Mouse (Mus musculus): ENCODE data around the gene Osbpl8. TPM values are rescaled to one million over a fixed set of nuclear protein-coding genes. Genes with fewer than 3 reads are reported as not detected.

The Osbpl8 gene
- polyA plus RNA-seq, 1 experiment from 2014 or later: 2.8 TPM

- H3K4me1 ChIP-seq (replicated peaks; ENCODE audit: control insufficient read depth, insufficient read depth, low read length): no peaks in the 10 kb centered on the region
- H3K27ac ChIP-seq (ENCODE audit: low read depth, low read length): no peak overlapping the region
- no peak overlapping the region for H3K9ac ChIP-seq (ENCODE audit: low read depth, low read length)
- H3K4me3 ChIP-seq (ENCODE audit: low read depth, low read length): no peak overlapping the region
- H3K36me3 ChIP-seq (ENCODE audit: control insufficient read depth, insufficient read depth): no peaks in the 10 kb centered on the region
- no peak for TF ChIP-seq CTCF (IDR thresholded peaks at IDR 0.05; ENCODE audit: low read depth)
- H3K4me2 ChIP-seq (replicated peaks; ENCODE audit: low read depth): no peak overlapping the region
- 0 out of 2 replicates have a peak, but pooled peaks cover 3% of the 10 kb centered on the region for H3K9me3 ChIP-seq (ENCODE audit: control insufficient read depth)
- ATAC-seq: no peak
- H3K27me3 ChIP-seq (replicated peaks; ENCODE audit: control insufficient read depth, insufficient read depth, low read length): no peaks in the 10 kb centered on the region
Measured at GRCm38 (mm10) chr10:111320579-111320978, 156.0 kb downstream of the Osbpl8 start.

- Histone ChIP-seq H3K36me3 (ENCODE audit: control insufficient read depth, insufficient read depth) (no peaks in the 10 kb centered on the region), H3K27ac (ENCODE audit: low read depth, low read length) (no peak overlapping the region), H3K4me2 (replicated peaks; ENCODE audit: low read depth) (no peak overlapping the region), H3K9ac (ENCODE audit: low read depth, low read length) (no peak overlapping the region), H3K27me3 (replicated peaks; ENCODE audit: control insufficient read depth, insufficient read depth, low read length) (no peaks in the 10 kb centered on the region), H3K9me3 (ENCODE audit: control insufficient read depth) (no peaks in the 10 kb centered on the region), H3K4me1 (replicated peaks; ENCODE audit: control insufficient read depth, insufficient read depth, low read length) (no peaks in the 10 kb centered on the region), H3K4me3 (ENCODE audit: low read depth, low read length) (no peak overlapping the region)
- ATAC-seq: no peak
- WGBS: 74% methylated on average over 4 of the region's 4 CpGs
- no peak for TF ChIP-seq CTCF (IDR thresholded peaks at IDR 0.05; ENCODE audit: low read depth)
Measured at GRCm38 (mm10) chr10:111327957-111328356, 163.4 kb downstream of the Osbpl8 start.

- 81% methylated on average over 5 of the region's 5 CpGs for WGBS
- no peaks in the 10 kb centered on the region for H3K27me3 ChIP-seq (replicated peaks; ENCODE audit: control insufficient read depth, insufficient read depth, low read length)
- H3K36me3 ChIP-seq (ENCODE audit: control insufficient read depth, insufficient read depth): no peaks in the 10 kb centered on the region
- H3K9me3 ChIP-seq (ENCODE audit: control insufficient read depth): no peaks in the 10 kb centered on the region
- no peak for TF ChIP-seq CTCF (IDR thresholded peaks at IDR 0.05; ENCODE audit: low read depth)
- no peaks in the 10 kb centered on the region for H3K4me1 ChIP-seq (replicated peaks; ENCODE audit: control insufficient read depth, insufficient read depth, low read length)
- no peak overlapping the region for H3K4me3 ChIP-seq (ENCODE audit: low read depth, low read length)
- H3K4me2 ChIP-seq (replicated peaks; ENCODE audit: low read depth): no peak overlapping the region
- ATAC-seq: no peak
- no peak overlapping the region for H3K27ac ChIP-seq (ENCODE audit: low read depth, low read length)
- no peak overlapping the region for H3K9ac ChIP-seq (ENCODE audit: low read depth, low read length)
Measured at GRCm38 (mm10) chr10:111329326-111329725, 164.8 kb downstream of the Osbpl8 start.

- Histone ChIP-seq H3K9ac (ENCODE audit: low read depth, low read length) (no peak overlapping the region), H3K9me3 (ENCODE audit: control insufficient read depth) (no peaks in the 10 kb centered on the region), H3K4me1 (replicated peaks; ENCODE audit: control insufficient read depth, insufficient read depth, low read length) (no peaks in the 10 kb centered on the region), H3K27ac (ENCODE audit: low read depth, low read length) (no peak overlapping the region), H3K4me3 (ENCODE audit: low read depth, low read length) (no peak overlapping the region), H3K4me2 (replicated peaks; ENCODE audit: low read depth) (no peak overlapping the region), H3K36me3 (ENCODE audit: control insufficient read depth, insufficient read depth) (no peaks in the 10 kb centered on the region), H3K27me3 (replicated peaks; ENCODE audit: control insufficient read depth, insufficient read depth, low read length) (no peaks in the 10 kb centered on the region)
- TF ChIP-seq CTCF (IDR thresholded peaks at IDR 0.05; ENCODE audit: low read depth): no peak
- WGBS: 91% methylated on average over 2 of the region's 2 CpGs
- ATAC-seq: no peak
Measured at GRCm38 (mm10) chr10:111334902-111335301, 170.3 kb downstream of the Osbpl8 start.

- no peaks in the 10 kb centered on the region for H3K9me3 ChIP-seq (ENCODE audit: control insufficient read depth)
- peak overlapping the region; percentile 25 for H3K4me3 ChIP-seq (ENCODE audit: low read depth, low read length)
- H3K27me3 ChIP-seq (replicated peaks; ENCODE audit: control insufficient read depth, insufficient read depth, low read length): no peaks in the 10 kb centered on the region
- ATAC-seq: peak; percentile 70
- no peak overlapping the region for H3K9ac ChIP-seq (ENCODE audit: low read depth, low read length)
- H3K36me3 ChIP-seq (ENCODE audit: control insufficient read depth, insufficient read depth): no peaks in the 10 kb centered on the region
- H3K4me2 ChIP-seq (replicated peaks; ENCODE audit: low read depth): peak overlapping the region; percentile 61
- no peak for TF ChIP-seq CTCF (IDR thresholded peaks at IDR 0.05; ENCODE audit: low read depth)
- H3K4me1 ChIP-seq (replicated peaks; ENCODE audit: control insufficient read depth, insufficient read depth, low read length): no peaks in the 10 kb centered on the region
- WGBS: 17% methylated on average over 29 of the region's 29 CpGs
- no peak overlapping the region for H3K27ac ChIP-seq (ENCODE audit: low read depth, low read length)
Measured at GRCm38 (mm10) chr10:111335517-111336352, 171.2 kb downstream of the Osbpl8 start.

- Histone ChIP-seq H3K4me1 (replicated peaks; ENCODE audit: control insufficient read depth, insufficient read depth, low read length) (no peaks in the 10 kb centered on the region), H3K27ac (ENCODE audit: low read depth, low read length) (no peak overlapping the region), H3K9me3 (ENCODE audit: control insufficient read depth) (no peaks in the 10 kb centered on the region), H3K27me3 (replicated peaks; ENCODE audit: control insufficient read depth, insufficient read depth, low read length) (no peaks in the 10 kb centered on the region), H3K36me3 (ENCODE audit: control insufficient read depth, insufficient read depth) (no peaks in the 10 kb centered on the region), H3K9ac (ENCODE audit: low read depth, low read length) (no peak overlapping the region), H3K4me2 (replicated peaks; ENCODE audit: low read depth) (peak overlapping the region; percentile 61), H3K4me3 (ENCODE audit: low read depth, low read length) (peak overlapping the region; percentile 25)
- 0 out of 2 replicates have a peak, but pooled peaks have one; percentile 13 for ATAC-seq
- 15% methylated on average over 10 of the region's 10 CpGs for WGBS
- no peak for TF ChIP-seq CTCF (IDR thresholded peaks at IDR 0.05; ENCODE audit: low read depth)
Measured at GRCm38 (mm10) chr10:111336353-111336713, 171.8 kb downstream of the Osbpl8 start.
